Mouse (Mus musculus): ENCODE measurements at regions not wholly inside any gene's neighbourhood (a gene's known extent, or its start where the extent isn't known, plus 50 kb on each side); places are given as distances from the start of the nearest gene placed in this dataset.

GRCm38 (mm10) chr11:24391385-24391784 lies 313.5 kb downstream of the Bcl11a start:
- DNase-seq: no peak

- no peak for DNase-seq
Observed at GRCm38 (mm10) chr11:24395478-24395877, 317.6 kb downstream of the Bcl11a start.

GRCm38 (mm10) chr11:24396911-24397310 lies 319.1 kb downstream of the Bcl11a start:
- no peak for DNase-seq

GRCm38 (mm10) chr11:24397710-24398109 lies 319.9 kb downstream of the Bcl11a start:
- no peak for DNase-seq

DNA sequence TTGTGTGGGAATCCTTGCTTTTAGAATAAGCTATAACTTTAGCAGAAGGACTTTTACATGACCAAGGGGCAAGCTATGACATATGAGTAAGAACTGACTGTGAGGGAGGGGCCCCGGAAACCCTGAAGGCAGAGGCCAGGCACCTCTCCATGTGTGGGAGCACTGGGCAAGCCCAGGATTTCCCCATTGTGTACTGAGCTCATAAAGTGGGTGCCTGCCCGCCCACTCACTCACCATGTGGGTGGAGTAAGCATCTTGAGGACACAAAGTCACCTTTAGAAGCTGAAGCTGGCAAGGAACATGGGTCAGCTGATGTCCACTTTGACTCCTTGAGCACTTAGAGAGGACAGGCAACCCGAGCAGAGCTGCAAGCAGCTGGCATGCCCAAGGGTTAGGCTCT lies 323.3 kb downstream of the Bcl11a start:
- no peak for DNase-seq

GRCm38 (mm10) chr11:24402127-24402526 lies 324.3 kb downstream of the Bcl11a start:
- no peak for DNase-seq

DNA sequence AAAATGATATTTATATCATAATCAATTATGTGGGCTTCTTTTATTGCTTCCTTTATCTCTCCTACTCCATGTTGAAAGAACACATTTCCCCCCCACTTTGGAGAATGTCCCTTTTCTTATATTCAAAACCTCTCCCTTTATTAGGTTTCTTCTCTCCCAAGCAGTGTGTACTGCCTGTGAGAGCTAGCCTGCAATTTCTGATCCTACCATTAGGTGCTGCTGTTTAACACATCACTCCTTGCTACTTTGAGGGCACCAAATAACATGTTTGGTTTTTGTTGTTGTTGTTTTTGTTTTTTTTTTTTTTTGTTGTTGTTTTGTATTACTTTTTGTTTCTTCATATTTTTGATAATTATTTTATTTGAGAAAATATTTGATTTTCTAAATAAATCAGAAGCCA lies 336.9 kb downstream of the Bcl11a start:
- DNase-seq: peak; percentile 18

GRCm38 (mm10) chr11:24422066-24422775 lies 344.4 kb downstream of the Bcl11a start:
- DNase-seq: no peak

GRCm38 (mm10) chr11:24423278-24423677 lies 345.4 kb downstream of the Bcl11a start:
- no peak for DNase-seq

DNA sequence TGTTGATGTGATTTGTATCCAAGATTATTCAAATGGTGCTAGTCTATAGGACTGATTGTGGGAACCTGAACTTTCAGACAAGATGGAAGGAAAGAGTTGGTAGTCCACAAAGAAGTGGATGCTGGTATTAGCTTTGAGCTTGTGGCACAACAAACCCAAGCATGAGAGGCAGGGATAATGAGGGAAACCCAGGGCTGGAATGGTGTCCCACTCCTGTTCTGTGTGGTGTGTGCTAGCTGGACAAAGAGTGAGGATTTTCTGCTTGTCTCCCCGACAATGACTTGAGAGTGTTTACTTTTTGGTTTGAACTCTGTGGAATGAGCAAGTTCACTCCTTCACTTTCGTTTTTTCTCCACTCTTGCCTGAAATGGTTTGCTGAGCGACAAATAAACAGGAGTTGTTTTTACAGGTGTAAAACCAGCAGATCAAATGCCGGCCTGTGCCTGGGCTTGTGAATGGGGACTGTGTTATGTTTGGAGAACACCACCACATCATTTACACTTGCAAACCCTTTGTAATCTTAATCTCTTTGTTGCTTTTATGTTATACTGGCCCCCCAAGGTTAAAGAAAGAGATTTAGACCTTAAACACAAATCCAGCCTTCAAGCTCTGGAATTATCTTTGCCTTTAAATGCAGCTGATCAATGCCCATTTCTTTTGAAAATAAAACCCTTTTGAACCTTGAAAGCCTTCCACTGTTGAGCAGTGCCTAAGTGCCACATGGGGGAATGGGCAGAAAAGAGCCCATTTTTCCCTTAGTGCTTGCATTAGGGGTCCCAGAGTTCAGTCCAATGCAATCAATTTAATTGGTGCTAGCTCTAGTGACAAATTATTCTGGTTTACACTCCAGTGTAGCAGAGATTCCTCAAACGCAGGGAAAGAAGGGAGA lies 349.4 kb downstream of the Bcl11a start:
- no peak for DNase-seq

DNA sequence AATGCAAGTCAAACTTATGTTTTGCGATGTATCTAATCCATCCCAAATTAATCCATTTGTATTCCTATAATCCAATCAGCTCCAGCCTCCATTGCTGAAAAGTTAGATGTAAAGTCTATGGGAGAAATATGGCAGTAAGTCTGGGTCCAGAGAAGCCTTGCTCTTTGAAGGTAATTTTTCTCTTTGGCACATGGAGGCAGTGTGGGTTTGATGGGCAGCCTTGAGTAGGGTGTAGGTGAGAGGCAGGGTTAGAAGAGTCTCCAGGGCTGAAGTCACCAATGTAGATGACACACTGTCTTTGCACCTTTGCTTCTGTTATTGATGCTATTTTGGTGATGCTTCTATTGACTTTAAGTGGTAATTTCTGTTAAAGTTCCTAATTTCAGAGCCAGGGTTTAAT lies 370.8 kb downstream of the Bcl11a start:
- no peak for DNase-seq

DNA sequence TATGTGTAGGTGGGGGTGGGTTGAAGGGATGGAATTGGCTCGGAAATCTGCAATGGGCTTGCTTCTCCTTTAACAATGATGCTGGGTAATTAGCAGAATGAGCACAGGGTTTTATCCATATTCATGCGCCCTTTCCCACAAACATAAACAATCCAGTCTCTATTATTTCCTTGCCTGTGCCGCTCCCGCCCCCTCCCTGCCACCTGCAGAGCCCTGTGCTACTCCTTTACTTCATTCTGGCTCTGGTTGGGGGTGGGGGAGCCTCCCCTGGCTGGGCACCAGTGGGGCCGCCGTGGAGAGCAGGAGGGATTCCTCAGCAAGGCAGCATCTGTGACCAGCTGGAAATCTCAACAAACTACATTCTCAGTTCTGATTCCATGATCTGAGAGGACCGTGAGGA lies 374.4 kb downstream of the Bcl11a start:
- no peak for DNase-seq

DNA sequence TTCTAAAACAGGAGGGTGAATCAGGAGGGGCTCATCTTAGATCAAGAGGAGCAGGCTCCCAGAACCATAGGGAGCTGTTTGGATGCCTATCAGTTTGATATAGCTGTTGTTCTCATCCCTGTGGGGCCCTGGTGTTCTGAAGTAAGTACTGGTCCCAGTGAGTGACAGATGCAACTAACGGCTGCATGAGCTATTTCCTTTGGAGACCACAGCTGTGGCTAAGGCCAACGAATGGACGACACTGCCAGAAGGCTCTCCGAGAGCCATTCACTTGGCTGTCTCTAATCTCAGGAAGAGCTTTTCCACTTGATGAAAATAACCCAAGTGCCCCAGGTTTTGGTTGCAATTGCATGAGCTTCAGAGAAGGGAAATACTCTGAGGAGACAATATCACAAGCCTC lies 386.8 kb downstream of the Bcl11a start:
- no peak for DNase-seq

DNA sequence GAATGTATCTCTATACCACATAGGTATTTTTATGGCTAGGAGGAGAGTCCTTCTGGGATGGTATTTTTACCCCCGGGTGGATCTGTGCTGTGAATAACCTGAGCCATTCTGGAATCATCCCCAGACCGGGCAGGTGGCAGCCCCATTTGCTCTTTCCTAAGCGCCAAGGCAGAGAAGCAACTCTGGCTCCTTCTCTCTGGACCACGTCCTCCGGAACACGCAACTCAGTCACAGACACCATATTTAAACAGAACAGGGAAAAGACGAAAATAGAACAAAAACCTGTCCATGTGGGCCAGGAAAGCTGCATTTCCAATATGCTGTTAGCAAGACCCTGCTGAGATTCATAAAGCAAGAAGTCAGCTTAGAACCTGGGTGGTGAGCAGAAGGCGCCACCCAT lies 389.6 kb downstream of the Bcl11a start:
- no peak for DNase-seq

DNA sequence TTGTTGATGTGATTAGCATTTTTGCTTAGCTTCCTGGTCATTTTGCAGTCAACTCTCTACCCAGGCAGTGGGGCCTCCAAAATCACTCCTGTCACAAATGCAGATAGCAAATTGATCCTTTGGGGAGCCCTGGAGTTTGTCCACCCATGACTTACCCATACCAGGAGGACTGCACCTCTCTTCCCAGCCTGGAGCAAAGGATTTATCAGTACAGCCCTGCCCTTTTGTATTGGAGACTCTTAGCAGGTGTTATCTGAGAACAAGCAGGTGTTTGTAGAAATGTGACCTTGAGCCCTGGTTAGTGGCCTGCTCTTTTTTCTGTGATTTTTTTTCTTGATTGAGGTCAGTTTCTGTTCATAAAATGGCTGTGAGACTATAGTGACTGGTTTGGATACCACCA lies 392.6 kb downstream of the Bcl11a start:
- no peak for DNase-seq

GRCm38 (mm10) chr11:24472617-24473367 lies 394.9 kb downstream of the Bcl11a start:
- DNase-seq: no peak

DNA sequence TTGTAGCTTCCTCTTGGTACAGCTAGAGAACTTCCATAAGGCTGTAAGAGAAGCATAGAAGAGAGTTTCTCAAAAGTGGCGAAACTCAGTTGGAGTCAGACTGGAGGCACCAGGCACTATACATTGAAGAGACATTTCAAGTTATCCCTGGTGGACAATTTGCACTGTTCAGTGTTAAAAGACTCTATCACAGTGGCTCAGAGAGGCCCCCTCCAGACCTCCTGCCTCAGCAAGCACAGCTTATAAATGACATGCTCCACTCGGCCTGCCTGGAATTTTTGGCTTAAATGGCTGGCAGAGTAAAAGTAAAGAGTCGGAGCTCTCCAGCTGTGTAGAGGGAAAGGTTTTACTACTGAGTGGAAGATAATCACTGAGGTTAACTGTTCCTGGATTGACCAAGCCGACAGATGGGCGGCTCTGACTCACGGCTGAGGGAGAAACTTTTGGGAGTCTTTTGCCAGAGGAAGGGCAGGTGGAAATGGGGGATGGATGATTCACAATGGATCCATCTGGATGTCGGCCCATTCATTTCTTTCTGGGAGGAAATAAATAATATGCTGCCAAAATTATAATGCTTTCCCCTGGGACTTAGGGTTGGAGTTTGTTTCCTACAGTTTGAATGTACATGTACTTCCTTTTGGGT lies 395.6 kb downstream of the Bcl11a start:
- peak; percentile 16 for DNase-seq

DNA sequence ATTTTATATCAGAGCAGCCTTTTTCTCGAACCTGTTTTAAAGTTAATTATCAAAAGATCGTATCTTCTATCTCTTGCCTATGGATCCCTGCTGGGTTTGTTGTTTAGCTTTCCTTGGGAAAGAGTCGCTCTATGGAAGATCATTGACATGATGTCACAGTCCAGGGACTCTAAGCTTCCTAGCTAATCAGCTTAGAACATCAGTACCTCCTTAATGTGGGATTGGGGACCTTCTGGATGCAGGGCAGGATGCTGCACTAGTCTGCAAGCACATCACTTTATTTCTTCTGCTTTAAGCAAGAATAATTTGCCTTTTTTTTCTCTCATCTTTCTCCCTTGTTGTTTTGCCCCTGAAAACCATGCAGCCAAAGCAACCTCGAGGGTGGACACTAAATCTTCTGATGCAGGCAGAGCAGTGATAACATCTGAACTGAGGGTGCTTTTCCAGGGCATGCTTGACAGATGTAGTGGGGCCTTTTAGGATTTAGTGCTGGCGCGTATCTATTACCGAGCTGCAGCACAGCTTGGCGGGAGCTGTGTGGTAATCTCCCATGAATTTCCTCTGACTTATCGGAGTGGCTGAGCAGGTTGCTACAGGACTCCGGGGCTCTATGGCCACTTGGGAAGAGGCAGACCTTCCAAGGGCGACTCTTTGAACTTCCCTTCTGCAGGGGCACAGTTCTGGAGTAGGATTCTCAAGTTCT lies 425.0 kb downstream of the Bcl11a start:
- DNase-seq: no peak

GRCm38 (mm10) chr11:24515568-24515967 lies 437.7 kb downstream of the Bcl11a start:
- no peak for DNase-seq

DNA sequence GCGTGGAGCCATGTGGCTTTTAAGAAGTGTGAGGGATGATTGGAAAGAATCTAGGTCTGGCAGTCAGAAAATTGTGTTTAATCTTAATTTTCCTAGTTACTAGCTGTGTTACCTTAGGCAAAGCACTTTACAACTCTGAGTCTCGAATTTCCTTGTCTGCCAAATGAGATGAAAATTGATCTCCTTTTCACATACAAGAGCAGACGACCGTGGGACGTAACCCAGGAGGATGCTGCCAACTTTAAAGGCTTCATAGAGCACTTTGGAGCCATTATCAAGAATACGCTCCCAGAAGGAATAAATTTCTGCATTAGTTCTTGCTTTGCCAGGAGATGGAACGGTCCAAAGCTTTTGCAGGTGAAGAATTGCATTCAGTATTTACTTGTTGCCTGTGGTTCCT lies 457.6 kb downstream of the Bcl11a start:
- DNase-seq: no peak

DNA sequence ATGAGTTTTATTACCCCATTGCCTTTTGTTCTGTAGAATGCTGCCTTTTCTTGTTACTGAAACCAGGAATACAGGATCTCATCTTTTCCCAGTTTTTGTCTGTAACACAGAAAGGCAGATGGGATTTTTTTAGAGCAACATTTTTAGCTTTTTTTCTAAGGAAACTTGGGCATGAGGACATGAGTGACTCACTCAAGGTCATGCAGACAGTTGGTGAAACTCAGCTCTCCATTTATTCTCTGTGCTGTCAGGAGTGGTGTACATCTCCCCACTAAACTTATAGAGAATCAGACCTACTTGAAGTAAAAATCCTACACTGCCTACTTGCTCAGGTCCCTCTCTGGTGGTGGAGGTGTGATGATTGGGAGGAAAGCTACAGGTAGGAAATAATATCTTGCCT lies 459.9 kb downstream of the Bcl11a start:
- DNase-seq: no peak

DNA sequence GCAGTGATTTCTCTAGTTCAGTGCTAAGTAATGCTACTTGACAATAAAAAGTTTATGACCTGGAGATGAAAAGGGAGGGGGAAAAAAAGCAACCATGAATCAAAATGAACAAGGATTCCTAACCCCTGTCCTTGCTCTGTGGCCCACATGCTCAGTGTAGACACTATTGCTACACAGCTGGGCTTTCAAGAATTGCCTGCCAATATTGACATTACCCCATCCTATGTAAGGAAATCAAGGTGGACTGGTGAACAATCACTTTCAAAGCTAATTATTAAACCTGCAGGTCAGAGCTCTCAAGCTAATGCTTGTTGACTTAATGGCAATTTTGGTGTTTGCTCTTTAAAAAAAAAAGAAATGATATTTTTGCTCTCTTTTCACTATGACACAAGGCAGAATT lies 491.8 kb downstream of the Bcl11a start:
- no peak for DNase-seq

Data from heart, postnatal 4 days (tissue).